Mouse (Mus musculus): ENCODE results near the gene Srrm4.
"Not testable (repeated sequence)": the region's sequence is repeated elsewhere in the genome, so short reads cannot be mapped to it uniquely, and the experiment has no call there.

The Srrm4 gene

DNA sequence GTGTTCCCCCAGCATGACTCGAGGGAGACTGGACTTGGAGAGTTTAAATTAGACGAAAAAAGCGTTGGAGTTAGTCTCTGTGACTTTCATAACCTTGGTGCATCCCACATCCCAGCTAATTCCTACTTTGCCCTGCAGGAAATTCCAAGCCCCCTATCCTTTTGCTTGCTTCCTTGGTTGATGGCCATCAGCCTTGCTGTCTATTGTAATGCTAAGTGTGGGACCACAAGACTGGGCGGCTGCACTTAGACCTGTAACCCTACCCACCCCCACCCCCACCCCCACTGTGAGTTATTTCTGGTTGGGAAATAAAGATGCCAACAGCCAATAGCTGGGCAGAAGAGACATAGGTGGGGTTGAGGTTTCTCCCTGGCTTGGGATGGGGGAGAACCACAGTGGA, 153.3 kb downstream of the Srrm4 start:
- no peak for DNase-seq

- DNase-seq: no peak
Measured at GRCm38 (mm10) chr5:116436117-116436516, 155.5 kb downstream of the Srrm4 start.

- DNase-seq: no peak
Measured at GRCm38 (mm10) chr5:116434976-116435850, 156.4 kb downstream of the Srrm4 start.

- no peak for DNase-seq
Measured at GRCm38 (mm10) chr5:116432871-116433270, 158.7 kb downstream of the Srrm4 start.

DNA sequence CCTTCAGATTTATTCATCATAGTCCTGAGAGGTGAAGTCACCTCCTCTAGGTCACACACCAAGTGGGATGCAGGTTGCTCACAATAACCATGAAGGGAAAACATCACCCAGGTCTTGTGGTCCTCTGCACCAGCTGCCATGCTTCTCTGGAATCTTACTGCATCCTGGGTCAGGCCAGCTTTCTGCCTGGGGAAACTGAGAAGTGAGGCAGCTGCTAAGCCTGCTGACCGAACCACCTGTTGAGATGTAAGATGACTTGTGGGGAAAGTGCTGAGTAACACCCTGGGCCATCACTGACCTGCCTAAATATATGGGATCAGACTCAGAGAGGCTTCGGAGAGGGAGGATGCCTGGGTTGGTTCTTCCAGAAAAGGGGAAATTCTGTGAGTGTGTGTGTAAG, 164.9 kb downstream of the Srrm4 start:
- DNase-seq: no peak

- DNase-seq: not testable (repeated sequence)
Measured at GRCm38 (mm10) chr5:116425709-116426108, 165.9 kb downstream of the Srrm4 start.

DNA sequence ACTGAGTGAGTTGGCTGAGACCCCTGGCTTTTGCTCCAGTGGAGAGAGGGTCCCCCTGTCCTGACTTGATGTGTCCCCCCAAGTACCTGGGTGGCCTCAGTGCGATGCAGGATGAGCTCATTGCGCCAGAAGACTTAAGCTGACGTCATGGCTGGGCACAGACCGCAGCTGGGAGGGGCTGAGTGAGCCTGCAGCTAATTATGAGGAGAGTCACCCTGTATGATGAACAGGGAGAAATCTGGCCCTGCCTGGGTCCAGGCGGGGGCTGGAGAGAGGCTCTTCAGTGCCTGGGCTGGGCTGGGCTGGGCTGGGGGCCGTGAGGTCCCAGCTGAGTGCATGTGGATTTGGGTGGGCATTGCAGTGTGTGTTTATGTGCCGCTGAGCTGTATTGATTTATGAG, 166.3 kb downstream of the Srrm4 start:
- DNase-seq: no peak

GRCm38 (mm10) chr5:116423746-116424145, 167.9 kb downstream of the Srrm4 start:
- no peak for DNase-seq

DNA sequence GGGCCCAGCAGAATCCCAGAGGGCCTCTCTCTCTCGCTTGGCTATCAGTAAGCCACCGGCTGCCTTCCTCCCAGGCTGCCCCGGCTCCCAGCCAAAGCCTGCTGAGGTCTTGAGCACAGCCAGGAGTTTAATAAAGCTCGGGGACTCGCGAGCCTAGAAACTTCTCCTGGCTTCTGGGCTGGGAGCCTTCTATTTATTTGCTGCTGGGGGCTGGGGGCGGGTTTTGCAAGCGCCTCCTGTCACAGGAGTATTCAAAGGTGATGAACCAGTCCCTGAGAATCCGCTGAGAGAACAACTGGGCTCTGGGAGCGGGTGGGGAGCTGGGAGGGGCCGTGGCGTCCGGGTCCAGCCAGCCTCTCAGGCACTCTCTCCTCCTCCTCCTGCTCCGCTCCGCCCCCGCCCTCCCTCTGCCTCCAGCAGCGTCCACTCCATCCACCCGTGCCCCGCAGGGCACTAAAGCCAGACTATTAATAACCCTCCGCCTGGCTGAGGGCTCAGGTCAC, 168.9 kb downstream of the Srrm4 start, which contains the start of gene Hspb8:
Gene Hspb8 (minus strand): TSS at position 166 of the 503 bp plus-strand sequence.
- no peak for DNase-seq

- DNase-seq: no peak
Measured at GRCm38 (mm10) chr5:116421791-116422481, 169.7 kb downstream of the Srrm4 start.

DNA sequence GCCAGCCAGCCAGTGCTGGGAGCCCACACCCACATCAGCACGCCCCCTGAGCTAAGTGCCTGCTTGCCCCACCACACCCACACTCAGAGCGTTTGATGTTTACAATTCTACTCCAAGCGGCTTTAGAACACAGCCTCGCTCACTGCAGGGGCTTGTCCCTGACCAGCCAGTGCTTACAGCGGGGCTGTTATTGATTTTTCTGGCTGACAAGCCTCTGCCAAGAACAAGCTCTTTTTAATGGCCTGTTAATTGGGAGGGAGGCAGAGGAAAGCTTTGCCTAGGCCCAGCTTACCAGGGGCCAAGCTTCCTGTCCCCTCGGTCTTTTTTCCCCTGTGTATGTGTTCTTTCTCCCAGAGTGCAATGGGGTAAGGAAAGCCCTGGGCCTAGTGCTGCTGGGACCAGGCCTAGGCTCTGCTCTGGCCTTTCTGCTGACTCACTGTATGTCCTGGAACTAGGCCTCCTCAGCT, 170.8 kb downstream of the Srrm4 start:
- no peak for DNase-seq

GRCm38 (mm10) chr5:116420213-116420612, 171.4 kb downstream of the Srrm4 start:
- no peak for DNase-seq

GRCm38 (mm10) chr5:116419322-116420045, 172.1 kb downstream of the Srrm4 start:
- no peak for DNase-seq

- DNase-seq: no peak
Measured at GRCm38 (mm10) chr5:116416208-116416607, 175.4 kb downstream of the Srrm4 start.

DNA sequence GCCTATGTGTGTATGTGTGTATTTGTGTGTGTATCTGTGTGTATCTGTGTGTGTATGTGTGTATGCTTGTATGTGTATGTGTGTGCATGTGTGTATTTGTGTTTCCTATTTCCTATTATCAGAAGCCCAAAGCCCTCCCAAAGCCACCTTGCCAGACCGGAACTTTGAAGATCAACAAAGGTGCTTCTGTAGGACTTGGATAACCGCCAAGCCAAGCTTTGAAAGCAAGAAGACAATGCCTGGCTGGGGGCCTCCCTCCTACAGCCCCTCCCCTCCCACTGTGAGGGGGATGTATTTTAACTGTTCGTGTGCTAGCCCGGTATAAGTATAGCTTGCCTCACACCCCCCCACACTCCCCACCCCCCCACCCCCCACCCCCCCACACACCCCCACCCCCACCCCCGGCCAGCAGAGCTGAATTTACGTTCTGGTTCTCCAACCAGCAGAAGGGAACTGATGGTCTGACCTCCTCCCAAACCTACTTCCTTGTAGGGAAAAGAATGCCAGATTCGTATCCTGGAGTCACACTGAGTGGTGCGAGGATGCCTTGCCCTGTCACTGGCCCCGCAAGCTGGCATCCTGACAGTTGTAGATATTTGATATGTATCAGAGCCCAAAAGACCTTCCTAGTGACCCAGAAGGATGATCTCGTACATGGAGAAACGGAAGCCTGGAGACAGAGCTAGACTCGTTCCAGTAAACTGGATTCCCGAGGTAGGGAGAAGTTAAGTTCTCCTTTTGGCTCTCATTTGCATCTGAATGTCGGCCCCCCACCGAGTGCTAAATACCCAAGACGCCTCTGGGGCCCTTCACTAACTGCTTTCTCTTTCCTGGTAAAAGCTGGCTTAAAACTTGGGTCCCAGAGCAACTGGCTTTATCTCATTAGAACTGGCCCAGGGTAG, 181.7 kb downstream of the Srrm4 start:
- DNase-seq: no peak

- no peak for DNase-seq
Measured at GRCm38 (mm10) chr5:116408965-116409364, 182.7 kb downstream of the Srrm4 start.

DNA sequence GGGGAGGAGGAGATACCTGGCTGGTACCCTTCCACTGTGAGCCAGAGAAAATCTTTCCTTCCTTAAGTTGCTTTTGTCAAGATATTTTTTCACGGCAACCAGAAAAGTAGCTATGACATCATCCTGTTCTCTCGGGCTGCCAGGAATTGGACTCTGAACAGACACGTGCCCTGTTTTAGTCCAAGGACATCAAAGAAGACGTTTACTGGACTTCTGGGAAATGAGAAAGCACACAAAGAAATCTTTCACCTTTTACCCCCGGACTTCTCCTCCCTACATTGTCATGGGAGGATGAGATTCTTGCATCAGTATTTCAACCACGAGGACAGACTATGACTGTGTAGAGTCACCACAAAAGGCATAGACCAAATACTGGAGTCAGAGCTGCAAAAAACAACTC, 183.7 kb downstream of the Srrm4 start:
- DNase-seq: no peak

- DNase-seq: no peak
Measured at GRCm38 (mm10) chr5:116407321-116407720, 184.3 kb downstream of the Srrm4 start.

DNA sequence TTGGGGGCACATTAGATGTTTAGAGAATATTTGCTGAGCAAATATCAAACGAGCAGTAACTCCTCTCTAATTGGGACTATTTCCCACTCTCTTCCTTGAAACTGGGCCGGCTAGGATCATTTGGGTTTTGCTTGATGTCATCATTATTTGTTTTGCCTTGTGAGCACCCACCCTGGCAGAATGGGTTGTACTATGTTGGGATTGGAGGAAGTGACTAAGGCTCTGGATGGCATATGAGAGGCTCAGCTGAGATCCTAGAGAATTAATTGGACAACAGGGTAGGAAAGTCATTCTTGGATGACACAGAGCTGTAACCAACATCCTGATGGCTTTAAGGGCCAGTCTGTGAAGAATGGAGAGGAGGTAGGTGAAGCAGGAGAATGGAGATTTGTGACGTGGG, 185.1 kb downstream of the Srrm4 start:
- DNase-seq: no peak

GRCm38 (mm10) chr5:116405934-116406333, 185.7 kb downstream of the Srrm4 start:
- no peak for DNase-seq

DNA sequence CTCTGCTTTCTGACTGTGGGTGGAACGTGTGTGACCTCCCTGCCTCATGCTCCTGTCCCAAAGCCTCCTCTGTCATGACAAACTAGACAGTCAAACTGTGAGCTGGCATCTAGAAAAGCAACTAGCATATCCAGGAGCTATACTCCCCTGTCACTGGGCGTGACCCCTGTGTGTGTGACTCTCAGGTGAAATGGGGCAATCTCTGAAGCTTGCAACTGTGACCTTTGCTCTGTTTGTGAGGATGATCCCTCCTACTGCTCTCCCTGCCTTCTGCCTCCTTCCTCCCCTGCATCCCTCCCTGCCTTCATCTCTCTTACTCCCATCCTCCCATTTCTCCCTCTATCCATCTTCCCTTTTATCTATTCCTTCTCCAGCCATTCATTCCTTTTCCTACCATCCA, 187.6 kb downstream of the Srrm4 start:
- no peak for DNase-seq

- no peak for DNase-seq
Measured at GRCm38 (mm10) chr5:116400801-116401200, 190.8 kb downstream of the Srrm4 start.

All from thymus, postnatal 14 days (tissue).